Mouse (Mus musculus) MEL (cell line): ENCODE measurements around the gene Kcnq4.

ENCODE experiments used
- CTCF ChIP-seq, 3 experiments: IDR thresholded peaks in 2 of 3; conservative IDR thresholded peaks in 1 of 3; 2 replicates each; pipeline ENCODE4 v1.5.1; 2011 to 2012; ENCODE audit warnings: low read length in 3 of 3, low read depth in 2 of 3, mild to moderate bottlenecking in 2 of 3, improper control_type of control experiment in 1 of 3, inconsistent platforms in 1 of 3, mixed read lengths in 1 of 3, moderate library complexity in 1 of 3; ENCODE audit not compliant: control insufficient read depth in 1 of 3, insufficient read depth in 1 of 3, poor library complexity in 1 of 3, severe bottlenecking in 1 of 3
- E2F4 ChIP-seq: IDR thresholded peaks from 2 replicates; pipeline ENCODE4 v1.6.1; 2011; ENCODE audit warnings: low read depth, low read length, improper control_type of control experiment, borderline replicate concordance
- EP300 ChIP-seq, 2 experiments: IDR thresholded peaks; 2 replicates each; pipeline ENCODE4 v1.6.1; 2011; ENCODE audit warnings: improper control_type of control experiment in 2 of 2, low read length in 2 of 2, low read depth in 1 of 2, mild to moderate bottlenecking in 1 of 2
- GATA1 ChIP-seq: IDR thresholded peaks from 2 replicates; pipeline ENCODE4 v1.6.1; 2011; ENCODE audit warnings: low read depth, low read length, improper control_type of control experiment
- HCFC1 ChIP-seq: IDR thresholded peaks from 2 replicates; pipeline ENCODE4 v1.6.1; 2012; ENCODE audit warnings: low read depth, mild to moderate bottlenecking, inconsistent platforms, low read length, improper control_type of control experiment, moderate library complexity
- JUND ChIP-seq: IDR thresholded peaks from 2 replicates; pipeline ENCODE4 v1.6.1; 2011; ENCODE audit warnings: low read depth, mild to moderate bottlenecking, improper control_type of control experiment, low read length
- MXI1 ChIP-seq: IDR thresholded peaks from 2 replicates; pipeline ENCODE4 v1.6.1; 2011; ENCODE audit warnings: mild to moderate bottlenecking, low read depth, low read length, improper control_type of control experiment
- POLR2A ChIP-seq, 2 experiments: IDR thresholded peaks; 2 replicates each; pipeline ENCODE4 v1.6.1; 2011 to 2012; ENCODE audit warnings: low read length in 2 of 2, mild to moderate bottlenecking in 2 of 2, control low read depth in 1 of 2, improper control_type of control experiment in 1 of 2, low read depth in 1 of 2, moderate library complexity in 1 of 2; ENCODE audit not compliant: control insufficient read depth in 1 of 2, insufficient read depth in 1 of 2, poor library complexity in 1 of 2
- POLR2AphosphoS2 ChIP-seq: IDR thresholded peaks from 2 replicates; pipeline ENCODE4 v1.6.1; 2011; ENCODE audit warnings: low read length, improper control_type of control experiment
- SMC3 ChIP-seq: IDR thresholded peaks from 2 replicates; pipeline ENCODE4 v1.6.1; 2011; ENCODE audit warnings: low read depth, low read length, improper control_type of control experiment
- TBP ChIP-seq: IDR thresholded peaks from 2 replicates; pipeline ENCODE4 v1.8.0; 2011; ENCODE audit warnings: low read depth, low read length, improper control_type of control experiment
- ZC3H11A ChIP-seq: IDR thresholded peaks from 2 replicates; pipeline ENCODE4 v1.6.1; 2012; ENCODE audit warnings: low read depth, mild to moderate bottlenecking, inconsistent platforms, low read length, improper control_type of control experiment
- ZMIZ1 ChIP-seq: IDR thresholded peaks from 2 replicates; pipeline ENCODE4 v1.6.1; 2012; ENCODE audit warnings: low read depth, mild to moderate bottlenecking, inconsistent platforms, low read length, improper control_type of control experiment, moderate library complexity
- ZNF384 ChIP-seq: IDR thresholded peaks from 2 replicates; pipeline ENCODE4 v1.6.1; 2012; ENCODE audit warnings: low read depth, mild to moderate bottlenecking, inconsistent platforms, low read length, improper control_type of control experiment

GRCm38 (mm10) chr4:120649369-120650207, 98.8 kb downstream of the Kcnq4 start:
- TF ChIP-seq POLR2A (IDR thresholded peaks at IDR 0.05; ENCODE audit: control insufficient read depth in 1 of 2, insufficient read depth in 1 of 2, low read depth in 1 of 2, low read length in 2 of 2, poor library complexity in 1 of 2), result 0 out of 4 replicates have a peak, but pooled peaks of 1 of the 2 experiments have one; percentile 38
- TF ChIP-seq CTCF (IDR thresholded peaks at IDR 0.05 in 2 of 3, conservative IDR thresholded peaks at IDR 0.05 in 1 of 3; ENCODE audit: control insufficient read depth in 1 of 3, insufficient read depth in 1 of 3, low read depth in 2 of 3, low read length in 3 of 3, poor library complexity in 1 of 3, severe bottlenecking in 1 of 3), result no peak
- no peak for TF ChIP-seq EP300 (IDR thresholded peaks at IDR 0.05; ENCODE audit: low read depth in 1 of 2, low read length in 2 of 2)
- no peak for TF ChIP-seq ZC3H11A
- no peak for TF ChIP-seq HCFC1
- no peak for TF ChIP-seq POLR2AphosphoS2
- TF ChIP-seq ZMIZ1, result no peak
- no peak for TF ChIP-seq JUND
- no peak for TF ChIP-seq E2F4
- TF ChIP-seq ZNF384, result no peak
- no peak for TF ChIP-seq GATA1
- TF ChIP-seq SMC3, result no peak
- TF ChIP-seq MXI1, result no peak
- no peak for TF ChIP-seq TBP
